Mouse (Mus musculus) layer of hippocampus, postnatal 14 days (tissue): Measurements from ENCODE around the gene Olfr1163. TPM values are rescaled to one million over a fixed set of nuclear protein-coding genes. Genes with fewer than 3 reads are reported as not detected.
"Not testable (repeated sequence)": the region's sequence is repeated elsewhere in the genome, so short reads cannot be mapped to it uniquely, and the experiment has no call there.

Experiments
- DNase-seq, 2 experiments: peaks; one replicate each; pipeline ENCODE4 v3.0.0; 2021 to 2022; ENCODE audit warnings: low spot score in 2 of 2, mixed read lengths in 1 of 2
- long read RNA-seq, 2 experiments: library from polyadenylated mRNA; stranded (forward); transcript quantifications; one replicate each; pipeline ENCODE4 v2.0.0; 2021
- total RNA-seq, 2 experiments: library from RNA; stranded (reverse); gene quantifications; 2 replicates each; pipeline ENCODE4 v1.2.3; 2021

Olfr1163 gene
- total RNA-seq = not detected
- long read RNA-seq, experiment 1 = 0 reads
- long read RNA-seq, experiment 2 = 0 reads

DNA sequence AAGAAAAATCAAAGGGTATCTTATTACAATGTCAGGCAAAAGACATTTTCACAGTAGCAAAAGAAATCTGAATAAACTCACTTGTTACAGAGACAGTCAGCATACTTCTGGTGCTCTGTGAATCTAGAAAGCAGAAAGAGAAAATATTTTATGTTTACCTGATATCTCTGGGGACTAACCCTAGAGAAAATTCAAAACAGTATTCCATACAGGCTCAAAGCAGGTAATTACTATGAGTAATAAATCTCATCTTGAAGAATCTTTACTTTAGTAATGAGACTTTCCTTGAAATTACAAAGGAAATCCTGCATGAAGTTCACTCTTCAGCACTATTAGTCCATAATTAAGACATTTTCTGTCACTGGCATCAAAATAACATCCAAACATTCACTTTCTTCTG is at the start of gene Olfr1163:
Gene Olfr1163, minus strand, starts transcription at position 101 of the 400 bp plus-strand sequence.
- DNase-seq = no peak

DNA sequence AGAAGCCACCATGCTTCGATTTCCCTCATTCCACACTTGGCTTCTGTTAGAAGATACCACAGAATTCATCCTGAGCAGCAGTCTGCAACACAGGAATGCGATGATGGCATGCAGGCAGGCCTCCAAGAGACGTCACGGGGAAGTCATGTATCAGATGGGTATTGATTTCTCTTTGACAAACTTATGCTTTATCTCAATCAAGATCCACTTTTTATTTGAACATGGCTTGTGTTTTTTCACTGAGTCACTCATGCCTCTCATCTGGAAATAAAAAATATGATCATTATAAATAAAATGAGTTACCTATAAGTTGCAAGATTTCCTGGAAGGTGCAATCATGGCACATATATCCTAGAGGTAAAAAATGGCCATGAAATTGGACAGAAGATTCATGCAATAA is 22.2 kb upstream of the Olfr1163 start, which contains the start of gene Olfr1164:
Gene Olfr1164, minus strand, starts transcription at position 101 of the 400 bp plus-strand sequence.
- DNase-seq = no peak

- no peak for DNase-seq
Measured at GRCm38 (mm10) chr2:88063587-88063986, 8.0 kb downstream of the Olfr1163 start.

- DNase-seq = no peak
Measured at GRCm38 (mm10) chr2:88051029-88051428, 20.6 kb downstream of the Olfr1163 start, which contains the start of gene Olfr1162. Gene Olfr1162, minus strand, starts transcription at chr2:88051129.

DNA sequence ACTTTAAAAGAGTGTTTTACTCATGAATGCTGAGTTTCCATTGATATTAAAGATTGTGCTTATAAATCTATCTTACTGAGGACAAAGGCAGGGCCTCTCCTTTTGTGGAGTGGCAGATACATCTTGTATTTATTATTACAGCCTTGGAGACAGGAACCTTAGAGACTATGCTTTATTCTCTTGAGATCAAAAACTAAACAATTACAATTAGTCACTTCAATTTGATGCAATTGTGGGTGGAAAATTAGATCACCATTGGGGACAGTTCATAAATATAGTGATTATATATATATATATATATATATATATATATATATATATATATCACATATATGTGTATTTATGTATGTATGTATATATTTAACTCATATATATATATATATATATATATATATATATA is 34.0 kb downstream of the Olfr1163 start, which contains the start of gene Olfr73:
Gene Olfr73, minus strand, starts transcription at position 101 of the 400 bp plus-strand sequence.
- no peak for DNase-seq

GRCm38 (mm10) chr2:88022474-88022873 is 49.2 kb downstream of the Olfr1163 start, which contains the start of gene Olfr1161:
Gene Olfr1161, plus strand, starts transcription at chr2:88022774.
- not testable (repeated sequence) for DNase-seq

Other genes starting within 250 kb of the Olfr1163 start
- not detected for gene Olfr1148, start 241.3 kb downstream of the Olfr1163 start, total RNA-seq
- gene Olfr1150-ps1, start 227.8 kb downstream of the Olfr1163 start, total RNA-seq = not detected
- gene Olfr1151, start 216.0 kb downstream of the Olfr1163 start, total RNA-seq = not detected
- gene Olfr1152, start 205.3 kb downstream of the Olfr1163 start, total RNA-seq = not detected
- gene Olfr1153, start 176.9 kb downstream of the Olfr1163 start, total RNA-seq = not detected
- gene Olfr1154, start 166.7 kb downstream of the Olfr1163 start, total RNA-seq = not detected
- gene Olfr1155, start 126.7 kb downstream of the Olfr1163 start, total RNA-seq = not detected
- not detected for gene Olfr1156, start 118.7 kb downstream of the Olfr1163 start, total RNA-seq
- gene Olfr1157, start 103.5 kb downstream of the Olfr1163 start, total RNA-seq = not detected
- not detected for gene Olfr74, start 97.2 kb downstream of the Olfr1163 start, total RNA-seq
- not detected for gene Olfr1158, start 81.7 kb downstream of the Olfr1163 start, total RNA-seq
- not detected for gene Olfr1160, start 63.6 kb downstream of the Olfr1163 start, total RNA-seq
- gene Olfr1161, start 49.1 kb downstream of the Olfr1163 start, total RNA-seq = not detected
- not detected for gene Olfr73, start 34.1 kb downstream of the Olfr1163 start, total RNA-seq
- not detected for gene Olfr1162, start 20.7 kb downstream of the Olfr1163 start, total RNA-seq
- not detected for gene Olfr1164, start 22.1 kb upstream of the Olfr1163 start, total RNA-seq
- not detected for gene Olfr1166, start 56.4 kb upstream of the Olfr1163 start, total RNA-seq
- not detected for gene Olfr1167, start 83.4 kb upstream of the Olfr1163 start, total RNA-seq
- not detected for gene Olfr1168, start 110.0 kb upstream of the Olfr1163 start, total RNA-seq
- not detected for gene Olfr1170, start 156.5 kb upstream of the Olfr1163 start, total RNA-seq
- not detected for gene Olfr1173, start 208.0 kb upstream of the Olfr1163 start, total RNA-seq
- not detected for gene Olfr1174-ps, start 243.3 kb upstream of the Olfr1163 start, total RNA-seq